23 mouse cellular contexts compared by ENCODE assay signal in genomic region chr2:167374191-167374805, GRCm38 (mm10). TPM values are rescaled to one million over a fixed set of nuclear protein-coding genes. Genes with fewer than 3 reads are reported as not detected.
A peak's percentile ranks its signal among the peaks of the same experiment; 100 is the strongest.
DNase-seq lines count a peak whose midpoint lies in the region; TF ChIP-seq lines count a peak whose summit lies in the region.
"Had no signal": no experiment of that assay in that cellular context is flagged by ENCODE, and none has a peak within 500 bp of the region (broad histone marks: within the 10 kb centered on the region; RNA-seq: fewer than 3 reads in every experiment).

No protein-coding gene starts in this region.

- peak; percentile 40 for DNase-seq in cerebellum, adult 9-10 months
- no peak for DNase-seq in cerebellum, adult 8-10 months
- peak; percentile 39 to 46 for DNase-seq in left cerebral cortex, postnatal 36 days (ENCODE audit: low spot score in 2 of 2)
- DNase-seq in left cerebral cortex, postnatal 10 days (ENCODE audit: extremely low spot score in 1 of 2, low spot score in 2 of 2): no peak
- peak; percentile 52 for DNase-seq in telencephalon, adult 2 months (ENCODE audit: low read depth, low spot score)
- DNase-seq in spleen, postnatal 36 days (ENCODE audit: low spot score in 2 of 2): no peak
- DNase-seq: adrenal gland, postnatal 36 days; heart, postnatal 36 days; kidney, adult 8-10 months; kidney, postnatal 10 days; lung, embryonic 14.5 days; retina, postnatal 1 day; thymus, adult 2 months had no signal

- intact Hi-C loops in left cerebral cortex, postnatal 36 days (cut with DNase I): no loop called here
- intact Hi-C loops in left cerebral cortex, postnatal 10 days (cut with DNase I): no loop called here

- H3K4me1 ChIP-seq in bone marrow macrophage, adult 2 months (ENCODE audit: control insufficient read depth, insufficient read depth, low read length): peaks cover 64% of the 10 kb centered on the region
- H3K4me1 ChIP-seq: embryonic facial prominence, embryonic 12.5 days; forebrain, embryonic 12.5 days; neural tube, embryonic 12.5 days had no signal

- peak overlapping the region; percentile 78; the same call in 1 of the 2 replicates for H3K27ac ChIP-seq in bone marrow macrophage, adult 2 months (ENCODE audit: insufficient read depth, low read depth, low read length)
- H3K27ac ChIP-seq: embryonic facial prominence, embryonic 12.5 days; forebrain, embryonic 12.5 days; hindbrain, embryonic 13.5 days; limb, embryonic 15.5 days; liver, embryonic 14.5 days; midbrain, embryonic 13.5 days; neural tube, embryonic 12.5 days had no signal

- no peak for TF ChIP-seq CTCF in bone marrow macrophage, adult 2 months (IDR thresholded peaks at IDR 0.05; ENCODE audit: low read depth, low read length)

- H3K4me3 ChIP-seq in bone marrow macrophage, adult 2 months (ENCODE audit: insufficient read depth, low read length): no peak overlapping the region
- H3K4me3 ChIP-seq: embryonic facial prominence, embryonic 12.5 days; forebrain, embryonic 12.5 days; heart, embryonic 15.5 days; hindbrain, embryonic 13.5 days; limb, embryonic 15.5 days; megakaryocyte, embryonic 14.5 days; midbrain, embryonic 13.5 days; neural tube, embryonic 12.5 days had no signal

- no peak for TF ChIP-seq POLR2A in bone marrow macrophage, adult 2 months (IDR thresholded peaks at IDR 0.05; ENCODE audit: borderline replicate concordance, low read depth, low read length)

RNA-seq across cellular contexts. Expression of gene B4galt5, which starts 25.3 kb away (rescaled TPM):
- total RNA-seq in left cerebral cortex, postnatal 36 days (2021): 10 to 100 TPM; 47.9 to 54.0 TPM
- 10 to 100 TPM; 63.0 to 70.2 TPM for total RNA-seq in left cerebral cortex, postnatal 10 days (2021)
- 57.1 and 69.9 TPM in 2 replicates for polyA plus RNA-seq in bone marrow macrophage, adult 2 months (2012; ENCODE audit: insufficient read depth, insufficient read length, missing spikeins)

RNA-seq across cellular contexts. Expression of gene Slc9a8, which starts 47.2 kb away (rescaled TPM):
- 10 to 100 TPM; 25.6 to 35.4 TPM for total RNA-seq in left cerebral cortex, postnatal 36 days (2021)
- 10 to 100 TPM; 33.9 to 35.6 TPM for total RNA-seq in left cerebral cortex, postnatal 10 days (2021)
- polyA plus RNA-seq in bone marrow macrophage, adult 2 months (2012; ENCODE audit: insufficient read depth, insufficient read length, missing spikeins): 23.4 and 27.4 TPM in 2 replicates

Comparison
In these comparisons a context has a peak if more than half of its experiments do, and no peak if none do; other contexts are left out.
1. DNase-seq: peak in cerebellum, adult 9-10 months (single experiment), left cerebral cortex, postnatal 36 days (2 of 2) and telencephalon, adult 2 months (single experiment); none in cerebellum, adult 8-10 months (single experiment), left cerebral cortex, postnatal 10 days (0 of 2) and spleen, postnatal 36 days (0 of 2).